Mouse (Mus musculus): ENCODE data around the gene Nfkbiz.
"Not testable (repeated sequence)": the region's sequence is repeated elsewhere in the genome, so short reads cannot be mapped to it uniquely, and the experiment has no call there.

Nfkbiz gene

DNA sequence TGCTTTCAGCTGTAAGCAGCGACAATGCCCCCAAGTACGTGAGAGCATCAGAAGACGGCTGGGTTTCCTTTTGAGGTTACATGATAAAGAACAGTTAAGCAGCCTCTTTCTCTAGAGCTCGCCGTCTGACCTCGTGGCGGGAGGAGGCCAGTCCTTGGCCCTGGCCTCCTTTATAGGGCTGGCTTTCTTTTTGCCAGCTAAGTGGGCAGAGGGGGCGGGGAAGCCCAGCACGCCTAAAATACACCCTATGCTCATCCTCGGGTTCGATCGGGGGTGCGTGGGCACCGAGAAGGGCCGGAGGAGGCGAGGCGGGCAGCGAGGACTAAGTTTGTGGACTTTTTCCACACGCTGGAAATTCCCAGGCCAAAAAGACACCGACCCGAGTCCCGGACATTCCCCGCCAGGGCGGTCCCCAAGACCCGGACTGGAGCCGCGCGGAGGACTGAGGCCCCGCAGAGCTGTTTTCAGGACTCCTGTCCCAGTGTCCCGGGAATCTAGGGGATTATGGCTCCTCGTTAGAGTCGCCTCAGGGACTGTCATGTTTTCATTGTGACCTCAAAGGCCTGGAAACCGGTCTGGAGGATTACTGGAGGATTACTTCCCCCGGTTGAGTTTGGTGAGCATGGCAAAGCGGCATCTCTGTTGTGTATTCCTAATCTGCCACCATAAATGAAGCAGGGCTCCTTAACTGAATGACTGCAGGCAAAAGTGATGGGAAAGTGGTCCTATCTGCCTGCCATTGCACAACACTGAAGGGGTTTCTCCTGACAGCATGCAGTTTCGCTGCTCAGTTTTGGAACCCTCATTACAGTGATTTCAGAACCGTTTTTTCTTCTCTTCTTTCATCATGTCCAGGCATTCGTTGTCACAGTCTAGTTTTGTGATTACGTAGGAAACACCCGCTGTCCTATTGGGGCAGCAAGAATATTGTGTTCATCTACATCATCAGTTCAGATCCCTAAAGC lies at the start of gene Nfkbiz:
Gene Nfkbiz, minus strand, starts transcription at position 390 of the 965 bp plus-strand sequence.
- peak; percentile 69 for DNase-seq (ENCODE audit: low spot score in 2 of 2)

DNA sequence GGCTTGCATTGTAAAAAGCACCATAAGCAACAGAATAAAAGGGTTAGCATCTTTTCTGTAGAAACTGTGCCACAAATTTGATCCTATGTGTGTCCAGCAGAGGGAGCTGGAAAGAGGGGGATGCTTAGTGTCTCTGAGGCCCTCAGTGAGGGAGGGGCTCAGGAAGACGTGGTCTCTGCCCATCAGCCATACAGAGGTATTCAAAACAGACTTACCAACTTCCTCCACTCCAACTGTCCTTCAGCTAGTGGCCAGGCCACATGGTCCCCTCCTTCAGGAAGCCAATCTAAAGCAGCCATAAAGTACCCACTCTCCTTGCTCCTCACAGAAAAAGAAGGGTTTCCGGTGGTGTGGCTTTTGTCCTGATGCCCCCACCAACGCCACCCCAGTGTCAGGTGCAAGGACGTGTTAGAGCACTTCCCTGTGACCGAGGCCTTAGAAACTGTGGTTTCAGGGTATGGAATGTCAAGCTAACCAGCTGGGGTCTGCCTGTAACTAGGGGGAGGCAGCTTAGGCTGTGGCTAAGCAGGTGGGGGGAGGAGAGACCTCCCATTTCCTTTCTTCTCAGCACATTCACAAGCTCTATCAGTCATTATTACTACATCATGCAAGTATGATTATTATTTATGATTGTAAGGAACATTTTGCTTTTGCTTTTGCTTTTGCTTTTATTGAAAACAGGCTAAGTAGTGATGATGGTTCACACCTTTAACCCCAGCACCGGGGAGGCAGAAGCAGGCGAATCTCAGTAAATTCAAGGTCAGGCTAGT lies 49.3 kb upstream of the Nfkbiz start:
- DNase-seq (ENCODE audit: low spot score in 2 of 2): no peak

DNA sequence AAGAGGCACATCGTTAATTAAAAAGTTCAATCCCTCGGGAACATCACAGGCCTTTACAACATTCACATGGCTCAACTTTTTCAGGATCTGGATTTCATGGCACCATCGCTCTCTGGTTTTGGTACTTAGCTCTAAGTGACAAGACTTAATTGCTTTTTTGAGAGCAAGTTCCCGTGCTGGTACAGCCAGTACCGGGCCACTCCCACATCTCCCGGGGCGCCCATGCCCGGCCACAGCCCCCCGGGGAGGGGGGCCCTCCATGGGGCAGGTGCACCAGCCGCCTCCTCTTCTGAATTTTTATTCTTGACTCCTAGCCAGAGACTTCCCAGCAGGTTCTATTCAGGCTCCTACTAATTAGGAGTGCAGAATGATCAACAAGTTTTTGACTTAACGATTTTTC lies 45.5 kb upstream of the Nfkbiz start:
- DNase-seq (ENCODE audit: low spot score in 2 of 2): no peak

DNA sequence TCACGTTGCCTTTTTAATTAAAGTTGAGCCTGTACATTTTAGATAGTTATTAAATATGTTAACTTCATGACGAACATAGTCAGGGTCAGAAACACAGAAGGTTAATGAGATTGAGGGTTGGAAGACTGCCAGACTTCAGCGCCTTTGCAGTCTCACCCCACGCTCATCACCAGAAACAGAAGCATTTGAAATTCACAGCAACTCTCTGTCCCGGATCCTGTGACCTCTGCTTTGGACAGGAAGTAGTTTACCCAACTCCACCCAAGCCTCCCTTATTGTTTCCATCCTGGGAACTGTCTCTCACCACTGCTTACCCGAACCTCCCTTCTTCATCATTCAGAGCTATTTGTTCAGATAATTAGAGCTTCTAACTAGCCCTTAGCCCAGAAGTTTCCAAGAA lies 37.3 kb upstream of the Nfkbiz start:
- DNase-seq (ENCODE audit: low spot score in 2 of 2): no peak

DNA sequence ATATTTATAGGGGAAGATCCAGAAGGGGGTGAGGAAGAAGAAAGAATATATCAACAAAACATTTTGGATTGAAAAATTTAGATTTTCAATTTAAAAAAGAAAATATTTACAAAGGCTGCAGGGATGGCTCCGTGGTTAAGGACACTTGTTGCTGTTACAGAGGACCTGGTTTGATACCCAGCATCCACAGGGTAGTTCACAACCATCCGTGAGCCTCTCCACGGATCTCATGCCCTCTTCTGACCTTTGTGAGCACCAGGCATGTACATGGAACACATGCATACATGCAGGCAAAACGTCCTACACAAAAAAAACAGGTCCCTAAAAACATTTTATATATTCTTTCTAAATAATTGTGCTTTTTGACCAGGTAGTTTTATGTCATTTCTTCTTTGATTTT lies 25.1 kb upstream of the Nfkbiz start:
- no peak for DNase-seq (ENCODE audit: low spot score in 2 of 2)

DNA sequence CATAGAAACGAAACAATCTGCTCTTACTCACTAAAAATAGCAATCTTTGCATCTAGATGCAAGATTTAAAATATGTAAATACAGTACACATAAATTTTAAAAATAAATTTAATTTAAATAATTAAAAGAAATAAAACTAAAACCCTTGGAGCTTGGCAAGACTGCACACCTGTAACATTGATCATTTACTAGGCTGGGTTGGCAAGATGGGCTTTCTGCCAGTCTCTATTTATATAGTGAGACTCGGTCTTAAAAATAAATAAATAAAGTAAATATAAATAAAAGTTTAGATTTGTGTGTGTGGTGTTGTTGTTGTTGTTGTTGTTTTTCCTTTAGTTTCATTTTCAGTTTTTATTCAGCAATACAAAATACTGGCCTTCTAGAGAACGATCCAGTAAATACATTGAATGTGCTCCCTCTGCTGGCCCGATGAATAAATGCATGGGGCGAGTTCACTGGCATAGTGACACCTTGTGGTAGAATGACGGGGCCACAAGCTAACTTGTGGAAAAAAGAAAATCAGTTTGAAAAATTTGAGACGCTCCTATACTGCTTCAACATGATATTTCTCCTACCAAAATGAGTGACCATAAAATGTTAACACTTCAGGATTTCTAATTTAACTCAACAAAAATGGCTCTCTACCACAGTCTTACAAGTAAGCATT lies 24.6 kb upstream of the Nfkbiz start:
- DNase-seq (ENCODE audit: low spot score in 2 of 2): peak; percentile 42 to 66

DNA sequence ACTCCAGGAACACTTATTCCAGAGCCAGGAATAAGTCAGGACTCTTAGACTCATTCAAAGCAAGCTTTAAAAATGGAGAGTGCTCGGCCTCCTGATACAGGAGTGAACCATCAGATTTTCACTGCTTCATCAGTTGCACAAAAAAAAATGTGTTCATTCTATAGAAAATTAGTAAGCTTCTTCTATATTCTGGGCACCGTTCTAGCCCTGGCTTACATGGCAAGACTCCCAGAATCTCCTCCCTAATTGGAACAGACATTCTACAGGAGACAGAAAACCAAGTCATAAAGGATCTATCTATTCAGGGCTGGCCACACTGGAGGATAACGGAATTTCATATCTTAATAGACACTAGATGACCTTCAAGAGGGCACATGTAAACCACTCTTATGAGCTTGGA lies 22.4 kb upstream of the Nfkbiz start:
- DNase-seq (ENCODE audit: low spot score in 2 of 2): no peak

DNA sequence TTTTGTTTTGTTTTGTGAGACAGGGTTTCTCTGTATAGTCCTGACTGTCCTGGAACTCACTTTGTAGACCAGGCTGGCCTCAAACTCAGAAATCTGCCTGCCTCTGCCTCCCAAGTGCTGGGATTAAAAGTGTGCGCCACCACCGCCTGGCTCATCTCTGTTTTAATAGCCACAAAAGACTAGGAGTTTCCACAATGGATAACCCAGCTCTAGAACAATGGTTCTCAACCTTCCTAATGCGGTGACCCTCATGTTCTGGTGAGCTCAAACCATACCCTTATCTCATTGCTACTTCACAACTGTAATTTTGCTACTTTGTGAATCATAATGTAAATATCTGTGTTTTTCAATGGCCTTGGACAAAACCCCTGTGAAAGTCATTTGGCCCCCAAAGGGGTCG lies 20.7 kb upstream of the Nfkbiz start:
- DNase-seq (ENCODE audit: low spot score in 2 of 2): not testable (repeated sequence)

DNA sequence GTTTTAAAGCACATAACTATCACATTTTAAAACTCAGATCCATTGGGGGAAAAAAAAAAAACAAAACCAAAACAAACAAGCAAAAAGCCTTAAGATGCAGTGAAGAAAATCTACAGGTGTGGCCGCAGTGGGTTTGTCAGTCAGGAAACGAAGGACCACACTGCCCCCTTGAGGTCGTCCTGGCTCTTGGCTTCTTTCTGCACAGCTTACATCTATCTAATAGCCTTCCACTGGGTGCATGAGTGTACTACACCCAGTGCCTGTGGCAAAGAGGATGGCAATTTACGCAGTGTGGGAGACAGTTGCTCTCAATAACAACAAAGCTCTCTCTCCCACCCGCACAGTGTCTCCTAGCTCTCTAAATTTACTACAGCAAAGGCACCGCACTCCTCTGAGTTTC lies 19.8 kb upstream of the Nfkbiz start:
- peak; percentile 56 to 59 for DNase-seq (ENCODE audit: low spot score in 2 of 2)

DNA sequence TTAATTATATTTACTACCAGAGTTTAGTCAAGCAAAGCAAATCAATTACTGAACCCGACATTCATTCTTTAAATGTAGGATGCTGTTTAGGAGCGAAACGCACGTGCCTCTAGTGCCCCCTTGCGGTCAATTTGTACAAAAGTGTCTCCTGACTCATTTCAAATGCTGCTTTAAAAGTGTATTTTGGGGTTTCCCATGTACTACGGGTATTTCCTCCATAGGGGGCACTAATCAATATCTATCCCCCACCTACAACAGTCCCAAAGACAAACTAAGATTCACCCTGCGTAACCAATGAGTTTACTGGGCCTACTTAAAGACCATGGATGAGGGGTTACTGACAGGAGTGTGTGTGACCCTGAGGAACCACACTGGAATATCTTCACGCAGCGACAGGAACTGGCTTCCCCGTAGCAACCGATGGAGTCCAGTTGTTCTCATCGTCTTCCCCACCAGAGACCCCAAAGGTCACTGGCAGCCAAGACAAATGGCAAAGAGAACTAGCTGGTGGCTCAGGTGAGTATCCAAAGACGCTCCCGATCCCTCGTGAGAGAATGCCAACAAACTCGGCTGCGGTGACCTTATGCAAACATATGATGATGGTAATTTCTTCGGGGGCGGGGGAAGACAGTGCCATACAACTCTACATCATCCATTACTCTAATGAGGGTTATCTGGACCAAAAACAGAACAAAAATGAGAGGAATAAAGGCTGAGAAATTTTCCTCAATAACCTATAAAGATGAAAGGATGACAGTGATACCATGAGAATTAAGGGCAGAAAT lies 14.4 kb upstream of the Nfkbiz start:
- peak; percentile 51 to 69 for DNase-seq (ENCODE audit: low spot score in 2 of 2)

DNA sequence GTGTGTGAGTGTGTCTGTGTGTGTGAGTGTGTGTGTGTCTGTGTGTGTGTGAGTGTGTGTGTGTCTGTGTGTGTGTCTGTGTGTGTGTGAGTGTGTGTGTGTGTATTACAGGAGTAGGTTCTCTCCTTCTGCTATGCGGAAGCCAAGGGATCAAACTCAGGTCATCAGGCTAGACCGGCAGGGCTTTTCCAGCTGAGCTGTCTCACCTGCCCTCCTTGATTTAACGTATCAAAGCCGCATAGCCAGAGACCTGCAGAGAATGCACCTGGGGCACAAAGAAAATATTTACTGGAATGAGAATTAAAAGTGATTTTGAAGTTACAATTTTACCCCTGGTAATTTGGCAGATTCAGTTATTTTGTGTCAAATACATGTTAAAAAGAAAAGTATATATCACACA lies 13.8 kb upstream of the Nfkbiz start:
- DNase-seq (ENCODE audit: low spot score in 2 of 2): no peak

DNA sequence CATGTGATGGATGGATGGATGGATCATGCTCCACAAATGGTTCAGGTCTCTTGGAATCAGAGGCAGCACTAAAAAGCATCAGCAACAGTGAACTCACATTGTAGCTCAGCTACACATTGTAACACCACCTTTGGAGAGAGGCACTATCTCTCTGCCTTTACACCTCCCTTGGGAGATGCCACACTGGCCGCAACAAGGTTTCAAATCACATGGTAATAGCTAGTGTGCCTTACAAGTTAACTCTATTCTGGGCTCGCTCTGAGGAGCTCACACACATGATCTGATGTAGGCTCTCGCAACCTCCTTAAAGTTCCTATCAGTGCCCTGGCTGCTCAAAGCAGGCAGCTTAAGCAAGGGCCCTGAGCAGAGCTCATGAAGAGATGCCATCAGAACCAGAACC lies 11.8 kb upstream of the Nfkbiz start:
- DNase-seq (ENCODE audit: low spot score in 2 of 2): no peak

DNA sequence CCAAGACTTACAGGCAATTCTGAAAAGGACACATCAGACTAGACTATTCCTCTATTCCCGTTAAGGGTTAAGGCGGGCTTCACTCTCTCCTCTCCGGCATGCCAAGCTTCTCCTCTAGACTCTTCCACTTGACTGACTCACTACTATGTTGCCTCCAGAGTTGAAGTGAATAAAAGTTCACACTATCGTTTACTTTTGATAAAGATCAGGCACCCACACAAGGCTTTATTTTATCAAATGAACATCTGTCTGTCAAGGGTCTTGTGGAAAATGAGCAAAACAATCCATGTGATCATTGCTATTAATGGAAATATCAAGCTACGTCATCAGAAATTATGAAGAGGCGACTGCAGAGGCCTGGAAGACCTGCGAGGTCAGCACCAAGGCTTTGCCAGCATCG lies 9.0 kb upstream of the Nfkbiz start:
- DNase-seq (ENCODE audit: low spot score in 2 of 2): no peak

DNA sequence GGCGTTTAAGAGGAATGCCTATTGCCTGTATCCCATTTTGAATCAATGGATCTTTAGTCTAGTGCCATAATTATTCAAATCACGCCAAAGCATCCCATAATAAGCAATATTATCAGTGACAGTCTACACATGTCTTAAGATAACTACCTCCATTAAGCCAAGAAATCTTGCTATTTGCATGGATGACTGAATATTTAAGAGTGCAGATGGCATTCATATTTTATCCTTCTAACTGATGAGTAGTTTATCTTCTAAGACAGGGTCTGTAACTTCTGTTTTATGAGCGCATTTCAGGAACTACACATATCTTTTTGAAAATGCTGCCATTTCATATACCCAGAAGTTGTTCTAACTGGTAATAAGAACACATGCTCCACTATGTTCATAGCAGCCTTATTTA lies 6.1 kb upstream of the Nfkbiz start:
- no peak for DNase-seq (ENCODE audit: low spot score in 2 of 2)

DNA sequence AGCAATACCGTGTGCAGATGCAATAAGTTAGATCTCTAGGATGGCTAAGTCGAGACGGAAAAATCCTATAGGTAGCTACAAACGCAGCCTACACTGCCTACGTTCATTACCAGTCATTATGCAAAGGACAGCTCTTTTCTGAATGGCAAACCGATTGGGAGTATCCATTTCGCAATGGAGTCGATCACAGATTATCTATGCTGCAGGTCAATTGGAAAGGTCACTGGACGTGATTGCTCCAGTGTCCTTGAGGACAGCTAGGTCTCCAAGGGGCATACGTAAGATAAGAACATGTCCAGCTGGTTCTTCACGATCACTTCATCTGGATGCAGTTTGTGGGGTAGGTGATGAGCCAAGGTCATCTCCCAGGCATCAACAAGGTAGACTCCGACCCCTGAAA lies 5.2 kb upstream of the Nfkbiz start:
- no peak for DNase-seq (ENCODE audit: low spot score in 2 of 2)

DNA sequence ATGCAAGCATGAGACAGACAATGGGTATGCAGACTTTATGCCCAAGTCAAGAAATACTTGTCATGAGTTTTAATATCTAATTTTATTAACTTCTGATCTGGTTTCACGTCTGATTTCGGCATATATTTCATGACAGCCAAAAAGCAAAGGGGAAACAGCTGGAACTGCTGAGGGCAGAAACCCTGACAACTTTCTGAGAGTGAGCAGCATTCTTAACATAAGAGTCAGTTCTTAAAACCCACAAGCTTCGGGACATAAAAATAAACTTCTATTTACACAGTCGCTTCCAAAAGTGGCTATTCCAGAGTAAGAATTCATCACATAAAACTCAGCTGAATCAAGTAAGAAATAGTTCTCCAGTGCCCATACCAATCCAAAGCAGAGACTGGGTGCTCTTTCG lies 4.4 kb upstream of the Nfkbiz start:
- DNase-seq (ENCODE audit: low spot score in 2 of 2): no peak

DNA sequence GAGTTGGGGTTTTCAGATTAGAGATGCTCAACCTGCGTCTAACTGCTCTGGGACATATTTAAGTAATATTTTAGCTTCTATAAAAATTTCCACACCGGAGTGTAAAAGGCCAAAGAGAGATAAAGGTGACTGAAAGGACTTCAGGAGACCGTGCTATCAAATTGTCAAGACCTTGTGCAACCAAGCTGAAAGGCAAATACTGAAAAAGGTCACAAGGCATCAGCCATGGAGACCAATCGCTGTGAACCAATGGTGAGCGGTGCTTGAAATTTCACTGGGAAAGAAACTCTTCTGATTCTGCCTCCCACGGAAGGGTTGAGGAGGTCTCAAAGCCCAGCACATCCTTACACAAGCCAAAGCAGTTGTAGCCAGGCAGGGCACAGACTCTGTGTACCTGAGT lies 2.8 kb upstream of the Nfkbiz start:
- no peak for DNase-seq (ENCODE audit: low spot score in 2 of 2)

DNA sequence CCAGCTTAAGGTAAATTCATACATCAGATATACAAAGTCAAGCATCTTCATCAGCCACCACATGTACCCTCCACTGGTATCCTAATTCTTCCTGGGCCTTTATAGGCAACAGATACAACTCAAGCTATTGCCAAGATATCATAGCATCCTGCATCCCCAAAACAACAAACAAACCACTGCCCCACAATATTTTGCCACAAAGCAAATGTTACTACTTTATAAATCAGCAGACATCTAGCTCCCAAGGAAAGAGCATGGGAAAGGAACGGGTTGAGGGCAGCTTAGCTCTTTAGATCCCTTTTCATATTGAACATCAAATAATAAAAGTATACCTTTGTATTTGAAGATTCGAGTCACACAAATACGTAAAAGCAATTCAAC lies 580 bp downstream of the Nfkbiz start:
- no peak for DNase-seq (ENCODE audit: low spot score in 2 of 2)

DNA sequence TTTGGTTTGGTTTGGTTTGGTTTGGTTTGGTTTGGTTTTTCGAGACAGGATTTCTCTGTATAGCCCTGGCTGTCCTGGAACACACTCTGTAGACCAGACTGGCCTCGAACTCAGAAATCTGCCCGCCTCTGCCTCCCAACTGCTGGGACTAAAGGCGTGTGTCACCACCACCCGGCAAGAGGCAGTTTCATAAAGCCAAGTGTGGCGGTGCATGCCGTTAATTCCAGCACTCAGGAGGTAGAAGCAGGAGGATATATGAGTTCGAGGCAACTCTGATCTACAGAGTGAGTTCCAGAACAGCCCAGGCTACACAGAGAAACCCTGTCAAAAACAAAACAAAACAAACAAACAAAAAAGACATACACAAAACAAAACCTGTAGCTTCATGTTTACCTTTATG lies 1.0 kb downstream of the Nfkbiz start:
- not testable (repeated sequence) for DNase-seq (ENCODE audit: low spot score in 2 of 2)

DNA sequence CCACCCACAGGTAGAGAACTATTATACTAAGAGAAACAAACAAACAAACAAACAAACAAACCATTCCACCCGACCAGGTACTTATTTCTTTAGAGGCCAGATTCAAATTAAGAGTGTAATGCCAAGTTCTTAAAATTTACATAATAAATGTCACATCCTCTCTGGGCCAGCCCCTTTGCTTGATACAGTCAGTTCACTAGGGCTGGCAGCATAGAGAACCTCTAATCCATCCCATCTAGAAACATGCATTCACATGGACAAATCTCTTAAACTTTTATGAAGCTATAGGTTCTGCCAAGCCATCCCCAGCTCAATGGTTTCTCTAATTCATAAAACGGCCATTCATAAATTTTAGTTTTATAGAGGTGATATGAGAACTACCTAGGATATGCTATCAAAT lies 1.5 kb downstream of the Nfkbiz start:
- no peak for DNase-seq (ENCODE audit: low spot score in 2 of 2)

DNA sequence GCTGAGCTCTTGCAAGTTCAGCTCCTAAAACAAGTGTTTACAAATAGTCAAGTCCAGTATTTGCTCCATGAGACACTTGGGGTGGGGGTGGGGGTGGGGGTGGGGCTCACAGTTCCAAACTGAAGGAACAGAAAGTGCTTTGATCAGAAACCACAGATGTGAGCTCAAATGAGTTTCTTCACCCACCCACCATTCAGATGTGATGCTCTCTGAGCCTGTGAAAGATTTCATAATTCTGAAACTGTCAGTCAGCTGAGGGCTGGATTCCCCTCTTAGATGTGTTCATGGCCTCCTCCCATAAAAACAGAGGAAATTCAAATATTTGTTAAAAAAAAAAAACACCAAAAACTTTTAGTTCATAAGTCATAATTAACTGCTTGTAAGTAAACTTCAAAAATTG lies 2.9 kb downstream of the Nfkbiz start:
- no peak for DNase-seq (ENCODE audit: low spot score in 2 of 2)

DNA sequence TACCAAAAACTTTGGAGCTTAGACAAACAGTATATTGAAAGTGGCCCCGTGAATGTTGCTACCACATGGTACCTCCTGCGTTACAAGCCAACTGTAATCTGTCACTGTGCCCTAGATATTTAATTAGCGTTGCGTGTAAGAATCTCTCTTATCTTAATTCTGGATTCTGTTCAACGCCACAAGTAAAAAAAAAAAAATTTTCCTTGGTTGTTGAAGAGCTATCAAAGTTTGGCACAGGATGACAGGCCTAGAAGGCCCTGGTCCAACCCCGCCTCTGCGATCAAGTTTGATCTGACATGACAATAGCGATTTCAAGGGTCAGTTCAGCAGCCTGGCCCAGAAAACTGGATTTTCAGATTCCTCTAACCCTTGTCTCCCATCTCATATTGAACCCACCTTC lies 6.1 kb downstream of the Nfkbiz start:
- DNase-seq (ENCODE audit: low spot score in 2 of 2): no peak

Data from spleen, postnatal 36 days (tissue).